Mouse (Mus musculus) bone marrow macrophage, adult 2 months (primary cell): ENCODE measurements around the gene Tktl1.

Experiments used
- CTCF ChIP-seq: IDR thresholded peaks from 2 replicates; pipeline ENCODE4 v1.5.1; 2012; ENCODE audit warnings: low read depth, mild to moderate bottlenecking, low read length, moderate library complexity
- POLR2A ChIP-seq: IDR thresholded peaks from 2 replicates; pipeline ENCODE4 v1.6.1; 2012; ENCODE audit warnings: mild to moderate bottlenecking, low read depth, low read length, borderline replicate concordance

DNA sequence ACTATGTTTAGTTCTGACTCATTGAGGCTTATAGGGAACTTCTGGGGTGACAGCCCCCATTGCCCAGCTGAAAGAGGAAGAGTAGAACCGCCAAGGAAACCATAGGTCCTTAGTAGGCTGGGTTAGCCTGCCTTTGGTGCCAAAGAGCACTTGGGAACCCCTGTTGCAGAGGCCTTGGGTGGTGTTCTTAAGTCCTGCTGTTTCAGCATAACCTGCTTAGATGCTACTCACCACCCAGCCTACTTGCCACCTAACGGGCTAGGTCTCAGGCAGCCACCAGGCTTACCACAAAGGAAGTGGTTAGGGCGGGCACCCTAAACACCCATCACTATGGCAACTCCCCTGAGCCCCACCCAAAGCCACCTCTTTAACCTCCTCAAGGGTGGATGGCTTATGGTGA, 66.7 kb downstream of the Tktl1 start:
- TF ChIP-seq CTCF (no peak), POLR2A (no peak)
